Mouse (Mus musculus): ENCODE results near the gene Haus6. TPM values are rescaled to one million over a fixed set of nuclear protein-coding genes. Genes with fewer than 3 reads are reported as not detected.

The Haus6 gene
- 3.7 TPM for polyA plus RNA-seq (2015; fragmentation: Illumina TruSeq; extraction: RNeasy Lipid Tissue Mini Kit (QIAGEN cat#74804); ENCODE audit: low read depth, low replicate concordance)

GRCm38 (mm10) chr4:86611524-86612288 lies at the start of gene Haus6:
Gene Haus6, minus strand, starts transcription at chr4:86612055.

DNA sequence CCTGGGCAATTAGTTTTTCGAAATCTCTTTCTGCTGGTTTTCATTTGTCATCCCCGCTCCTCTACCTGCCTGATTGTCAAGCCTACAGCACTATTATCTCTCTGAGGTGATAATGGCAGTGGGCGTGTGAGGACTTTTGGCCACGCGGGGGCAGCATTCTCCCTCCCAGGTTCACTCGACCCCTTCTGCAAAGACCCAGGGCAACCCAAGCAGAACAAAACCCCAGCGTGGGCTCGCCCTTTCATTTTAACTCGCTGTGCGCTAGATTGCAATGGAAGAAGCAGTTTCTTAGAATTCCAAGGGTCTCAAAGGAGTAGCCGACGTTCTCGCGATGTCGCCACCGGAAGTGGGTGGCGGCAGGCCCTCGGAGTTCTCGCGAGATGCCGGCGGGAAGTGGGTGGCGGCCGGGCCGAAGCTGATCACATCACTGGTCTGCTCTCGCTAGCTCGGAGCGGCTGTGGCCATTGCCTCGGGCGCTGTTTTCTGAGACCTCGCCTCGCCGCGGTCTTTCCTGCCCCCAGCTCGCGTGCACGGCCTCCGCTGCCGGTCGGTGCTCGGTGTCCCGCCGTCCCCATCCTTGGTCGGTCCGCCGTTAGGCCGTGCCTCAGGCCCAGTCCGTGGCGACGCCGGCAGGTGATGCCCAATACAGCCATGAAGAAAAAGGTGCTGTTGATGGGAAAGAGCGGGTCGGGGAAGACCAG lies 36.4 kb downstream of the Haus6 start, which contains the start of gene Rraga:
TSS of gene Rraga (plus strand) at position 386 of the 701 bp plus-strand sequence.

GRCm38 (mm10) chr4:86558228-86558627 lies 53.6 kb downstream of the Haus6 start, which contains the start of gene Saxo1:
Gene Saxo1, minus strand, starts transcription at chr4:86558328.

Other genes with a start within 250 kb of the Haus6 start
- gene Saxo1, start 53.7 kb downstream of the Haus6 start, polyA plus RNA-seq (2015; fragmentation: Illumina TruSeq; extraction: RNeasy Lipid Tissue Mini Kit (QIAGEN cat#74804); ENCODE audit: low read depth, low replicate concordance): not detected
- 183 TPM for gene Rraga, start 36.4 kb downstream of the Haus6 start, polyA plus RNA-seq (2015; fragmentation: Illumina TruSeq; extraction: RNeasy Lipid Tissue Mini Kit (QIAGEN cat#74804); ENCODE audit: low read depth, low replicate concordance)
- 10.9 TPM for gene Plin2, start 58.0 kb upstream of the Haus6 start, polyA plus RNA-seq (2015; fragmentation: Illumina TruSeq; extraction: RNeasy Lipid Tissue Mini Kit (QIAGEN cat#74804); ENCODE audit: low read depth, low replicate concordance)
- gene Dennd4c, start 136.5 kb upstream of the Haus6 start, polyA plus RNA-seq (2015; fragmentation: Illumina TruSeq; extraction: RNeasy Lipid Tissue Mini Kit (QIAGEN cat#74804); ENCODE audit: low read depth, low replicate concordance): 7.0 TPM
- 1,016 TPM for gene Rps6, start 245.4 kb upstream of the Haus6 start, polyA plus RNA-seq (2015; fragmentation: Illumina TruSeq; extraction: RNeasy Lipid Tissue Mini Kit (QIAGEN cat#74804); ENCODE audit: low read depth, low replicate concordance)

All from brain, adult 10 weeks (tissue).